Mouse (Mus musculus): Measurements from ENCODE around the gene Ndufaf8. TPM values are rescaled to one million over a fixed set of nuclear protein-coding genes. Genes with fewer than 3 reads are reported as not detected.

The Ndufaf8 gene
- polyA plus RNA-seq, 1 experiment from 2014 or later, result 102 TPM

DNA sequence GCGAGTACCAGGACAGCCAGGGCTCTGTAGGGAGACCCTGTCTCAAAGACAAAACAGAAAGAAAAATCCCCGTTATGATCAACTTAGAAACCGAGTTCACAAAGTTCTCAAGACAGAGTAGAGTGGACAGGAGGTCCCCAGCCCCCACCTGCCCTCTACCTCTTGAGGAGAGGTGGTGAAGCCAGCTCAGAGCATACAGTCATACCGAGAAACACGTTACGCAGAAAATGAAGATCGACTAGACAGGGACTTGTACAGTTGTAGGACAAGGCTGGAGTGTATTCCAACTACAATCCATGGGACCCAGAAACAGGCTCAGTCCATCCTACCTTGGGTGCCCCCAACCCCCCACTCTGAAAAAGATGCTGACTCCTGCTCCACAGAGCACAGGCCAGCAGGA is 20.4 kb downstream of the Ndufaf8 start:
- Histone ChIP-seq H3K36me3 (ENCODE audit: control insufficient read depth, insufficient read depth, low read length) (peaks cover 10% of the 10 kb centered on the region), H3K27me3 (replicated peaks; ENCODE audit: control insufficient read depth, insufficient read depth, low read length) (no peaks in the 10 kb centered on the region), H3K9me3 (ENCODE audit: control insufficient read depth, low read length) (no peaks in the 10 kb centered on the region), H3K4me3 (ENCODE audit: low read depth, low read length) (no peak overlapping the region), H3K4me2 (no peak overlapping the region), H3K9ac (ENCODE audit: low read depth, low read length) (no peak overlapping the region), H3K27ac (ENCODE audit: low read depth, low read length) (no peak overlapping the region), H3K4me1 (replicated peaks; ENCODE audit: control insufficient read depth, insufficient read depth, low read length) (no peaks in the 10 kb centered on the region)
- no peak for ATAC-seq (replicated peaks; ENCODE audit: low FRiP score)
- DNase-seq (ENCODE audit: low spot score), result no peak
- WGBS, result 95% methylated on average over 7 of the region's 7 CpGs

DNA sequence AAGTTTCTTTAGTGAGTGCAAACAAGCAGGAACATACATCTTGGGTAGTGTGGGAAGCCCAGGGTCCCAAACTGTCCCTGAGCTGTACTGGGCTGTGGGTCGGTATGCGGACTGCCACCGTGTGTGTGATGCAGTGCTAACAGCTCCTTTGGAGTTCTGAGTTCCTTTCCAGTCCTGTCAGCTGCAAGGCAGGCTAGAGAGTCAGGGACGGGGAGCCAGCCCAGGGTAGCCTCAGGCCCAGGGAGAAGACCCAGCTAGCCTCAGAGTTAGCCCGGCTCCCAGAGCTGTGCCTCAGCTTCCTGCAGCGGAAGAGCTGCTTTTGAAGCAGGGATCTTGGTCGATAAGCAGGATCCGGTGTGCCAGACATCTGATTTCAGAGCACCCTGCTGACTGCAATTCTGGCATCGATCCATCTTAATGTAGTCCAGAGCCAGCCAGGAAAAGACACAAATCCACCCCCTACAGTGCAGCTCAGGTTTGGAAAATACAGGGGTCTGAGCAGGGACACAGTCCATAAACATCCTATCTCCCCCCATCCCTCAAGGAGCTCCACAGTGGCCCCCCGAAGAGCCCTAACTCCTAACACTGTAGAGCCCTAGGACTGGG is 21.3 kb downstream of the Ndufaf8 start:
- Histone ChIP-seq H3K36me3 (ENCODE audit: control insufficient read depth, insufficient read depth, low read length) (peaks cover 7% of the 10 kb centered on the region), H3K9me3 (ENCODE audit: control insufficient read depth, low read length) (no peaks in the 10 kb centered on the region), H3K27ac (ENCODE audit: low read depth, low read length) (no peak overlapping the region), H3K4me3 (ENCODE audit: low read depth, low read length) (no peak overlapping the region), H3K4me2 (no peak overlapping the region), H3K9ac (ENCODE audit: low read depth, low read length) (no peak overlapping the region), H3K27me3 (replicated peaks; ENCODE audit: control insufficient read depth, insufficient read depth, low read length) (no peaks in the 10 kb centered on the region), H3K4me1 (replicated peaks; ENCODE audit: control insufficient read depth, insufficient read depth, low read length) (no peaks in the 10 kb centered on the region)
- DNase-seq (ENCODE audit: low spot score) (no peak), ATAC-seq (replicated peaks; ENCODE audit: low FRiP score) (no peak)
- WGBS, result 86% methylated on average over 10 of the region's 10 CpGs

DNA sequence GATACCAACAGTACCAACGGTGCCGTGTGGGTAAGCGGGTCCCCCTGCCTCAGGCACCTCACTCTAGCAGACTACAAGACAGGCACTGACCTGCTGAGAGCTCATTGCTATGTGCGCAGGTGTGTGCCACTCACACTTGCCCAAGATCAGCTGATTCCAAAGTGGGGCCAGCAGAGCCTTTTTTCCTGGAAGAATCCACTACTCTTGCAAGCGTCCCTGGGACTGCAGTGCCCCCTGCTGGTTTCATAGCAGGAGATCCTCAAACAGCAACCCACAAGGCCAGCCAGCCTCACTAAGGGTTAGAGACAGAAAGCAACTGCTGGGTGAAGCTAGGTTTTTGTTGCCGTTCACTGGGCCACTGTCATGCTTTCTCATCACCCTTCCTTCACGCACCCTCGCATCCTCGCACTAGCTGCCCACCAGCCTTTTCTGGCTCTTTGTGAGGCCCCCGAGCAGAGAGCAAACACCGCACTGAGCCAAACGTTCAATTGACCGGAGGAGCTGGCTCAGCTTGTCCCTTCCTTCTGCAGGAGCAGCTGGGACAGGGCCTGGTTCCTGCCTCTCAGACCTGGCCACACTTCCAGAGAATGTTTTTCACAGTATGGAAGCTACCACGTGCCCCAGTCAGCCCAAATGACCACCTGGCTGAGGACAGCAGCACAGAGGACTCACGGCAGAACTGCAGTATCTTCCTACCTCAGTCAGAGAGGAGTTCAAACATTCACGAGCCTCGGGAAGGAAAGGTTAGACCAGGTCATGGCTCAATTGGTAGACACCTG is 22.1 kb downstream of the Ndufaf8 start:
- 86% methylated on average over 17 of the region's 17 CpGs for WGBS
- no peak for ATAC-seq (replicated peaks; ENCODE audit: low FRiP score)
- no peak overlapping the region for H3K4me2 ChIP-seq
- no peaks in the 10 kb centered on the region for H3K4me1 ChIP-seq (replicated peaks; ENCODE audit: control insufficient read depth, insufficient read depth, low read length)
- no peak overlapping the region for H3K9ac ChIP-seq (ENCODE audit: low read depth, low read length)
- no peak overlapping the region for H3K27ac ChIP-seq (ENCODE audit: low read depth, low read length)
- peaks cover 5% of the 10 kb centered on the region for H3K36me3 ChIP-seq (ENCODE audit: control insufficient read depth, insufficient read depth, low read length)
- H3K27me3 ChIP-seq (replicated peaks; ENCODE audit: control insufficient read depth, insufficient read depth, low read length), result no peaks in the 10 kb centered on the region
- no peaks in the 10 kb centered on the region for H3K9me3 ChIP-seq (ENCODE audit: control insufficient read depth, low read length)
- no peak overlapping the region for H3K4me3 ChIP-seq (ENCODE audit: low read depth, low read length)
- DNase-seq (ENCODE audit: low spot score), result no peak

DNA sequence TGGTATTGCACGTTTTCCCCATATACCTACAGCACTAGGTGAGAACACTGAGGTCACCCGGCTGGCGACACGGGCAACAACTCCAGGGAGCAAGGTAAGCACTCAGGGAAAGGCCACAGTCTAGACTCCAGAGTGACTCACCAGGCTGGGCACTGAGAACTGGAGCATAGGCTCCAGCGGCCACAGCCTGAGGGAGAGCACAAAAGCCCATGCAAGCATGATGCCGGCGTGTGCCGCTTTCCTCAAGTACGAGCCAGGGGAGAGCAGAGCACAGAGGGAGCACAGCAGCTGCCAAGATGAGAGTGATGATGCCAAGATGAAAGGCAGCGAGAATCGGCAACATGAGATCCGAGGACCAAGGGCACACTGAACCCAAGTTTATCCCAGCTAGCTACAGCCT is 23.4 kb downstream of the Ndufaf8 start:
- Histone ChIP-seq H3K4me1 (replicated peaks; ENCODE audit: control insufficient read depth, insufficient read depth, low read length) (no peaks in the 10 kb centered on the region), H3K4me2 (no peak overlapping the region), H3K9ac (ENCODE audit: low read depth, low read length) (no peak overlapping the region), H3K27ac (ENCODE audit: low read depth, low read length) (no peak overlapping the region), H3K9me3 (ENCODE audit: control insufficient read depth, low read length) (no peaks in the 10 kb centered on the region), H3K4me3 (ENCODE audit: low read depth, low read length) (no peak overlapping the region), H3K27me3 (replicated peaks; ENCODE audit: control insufficient read depth, insufficient read depth, low read length) (no peaks in the 10 kb centered on the region), H3K36me3 (ENCODE audit: control insufficient read depth, insufficient read depth, low read length) (peaks cover 5% of the 10 kb centered on the region)
- DNase-seq (ENCODE audit: low spot score) (no peak), ATAC-seq (replicated peaks; ENCODE audit: low FRiP score) (no peak)
- 88% methylated on average over 12 of the region's 12 CpGs for WGBS

DNA sequence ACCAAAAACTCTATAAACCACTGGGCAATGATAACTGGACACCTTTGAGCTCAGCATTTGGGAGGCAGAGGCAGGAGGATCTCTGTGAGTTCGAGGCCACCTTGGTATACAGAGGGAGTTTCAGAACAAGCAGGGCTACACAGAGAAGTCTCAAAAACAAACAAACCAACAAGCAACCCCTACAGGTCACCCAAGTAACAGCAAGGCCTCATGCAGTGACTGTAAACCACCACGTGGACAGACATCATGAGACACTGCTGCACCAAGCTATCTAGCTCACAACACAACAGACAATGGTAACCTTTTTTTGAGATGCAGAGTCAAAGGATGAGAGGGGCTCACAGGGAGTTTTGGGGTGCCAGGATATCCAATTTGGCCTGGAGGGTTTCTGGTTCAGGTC is 28.1 kb downstream of the Ndufaf8 start:
- no peak overlapping the region for H3K27ac ChIP-seq (ENCODE audit: low read depth, low read length)
- no peak overlapping the region for H3K4me3 ChIP-seq (ENCODE audit: low read depth, low read length)
- H3K9me3 ChIP-seq (ENCODE audit: control insufficient read depth, low read length), result no peaks in the 10 kb centered on the region
- ATAC-seq (replicated peaks; ENCODE audit: low FRiP score) (no peak), DNase-seq (ENCODE audit: low spot score) (no peak)
- H3K9ac ChIP-seq (ENCODE audit: low read depth, low read length), result no peak overlapping the region
- H3K36me3 ChIP-seq (ENCODE audit: control insufficient read depth, insufficient read depth, low read length), result peaks cover 26% of the 10 kb centered on the region
- WGBS, result 84% methylated on average over 2 of the region's 2 CpGs
- H3K4me2 ChIP-seq, result no peak overlapping the region
- H3K4me1 ChIP-seq (replicated peaks; ENCODE audit: control insufficient read depth, insufficient read depth, low read length), result no peaks in the 10 kb centered on the region
- no peaks in the 10 kb centered on the region for H3K27me3 ChIP-seq (replicated peaks; ENCODE audit: control insufficient read depth, insufficient read depth, low read length)

DNA sequence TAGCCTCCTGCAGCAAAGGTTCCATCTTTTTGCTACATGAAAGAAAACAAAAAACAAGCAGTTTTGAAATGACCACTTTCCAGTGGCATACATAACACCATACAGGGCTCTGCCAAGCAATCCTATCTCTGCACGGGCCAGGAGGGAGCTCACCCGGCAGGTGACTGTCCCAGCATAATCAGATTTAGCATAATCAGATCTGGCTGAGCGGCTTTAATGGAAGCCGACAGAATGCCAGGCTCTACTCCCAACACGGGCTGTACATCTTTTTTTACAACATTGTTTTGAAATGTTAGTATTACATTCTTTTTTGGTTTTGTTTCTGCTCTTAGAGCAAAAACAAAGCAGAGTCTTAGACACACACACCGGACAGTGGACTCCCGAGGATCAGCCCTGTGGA is 30.6 kb downstream of the Ndufaf8 start:
- ATAC-seq (replicated peaks; ENCODE audit: low FRiP score), result no peak
- no peak overlapping the region for H3K4me2 ChIP-seq
- no peak overlapping the region for H3K27ac ChIP-seq (ENCODE audit: low read depth, low read length)
- no peaks in the 10 kb centered on the region for H3K4me1 ChIP-seq (replicated peaks; ENCODE audit: control insufficient read depth, insufficient read depth, low read length)
- no peaks in the 10 kb centered on the region for H3K9me3 ChIP-seq (ENCODE audit: control insufficient read depth, low read length)
- no peaks in the 10 kb centered on the region for H3K27me3 ChIP-seq (replicated peaks; ENCODE audit: control insufficient read depth, insufficient read depth, low read length)
- no peak overlapping the region for H3K9ac ChIP-seq (ENCODE audit: low read depth, low read length)
- H3K36me3 ChIP-seq (ENCODE audit: control insufficient read depth, insufficient read depth, low read length), result peaks cover 41% of the 10 kb centered on the region
- no peak for DNase-seq (ENCODE audit: low spot score)
- no peak overlapping the region for H3K4me3 ChIP-seq (ENCODE audit: low read depth, low read length)
- WGBS, result 88% methylated on average over 7 of the region's 7 CpGs

DNA sequence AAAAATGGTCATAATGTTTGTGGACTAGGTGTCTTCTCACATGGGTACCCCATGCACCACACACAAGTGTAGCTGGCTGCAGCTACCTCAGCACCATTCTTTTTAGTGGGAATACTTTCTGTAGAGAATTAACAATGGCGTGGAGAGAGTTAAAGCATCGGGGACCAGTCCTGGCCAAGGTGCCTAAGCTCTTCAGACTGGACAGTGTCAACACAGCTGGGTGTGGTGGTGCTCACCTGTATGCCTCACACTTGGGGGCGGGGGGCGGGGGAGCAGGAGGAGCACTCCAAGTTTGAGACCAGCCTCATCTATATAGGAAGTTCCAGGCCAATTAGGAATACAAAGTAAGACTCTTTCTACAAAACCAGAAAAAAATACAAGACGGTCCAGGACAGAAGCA is 35.4 kb downstream of the Ndufaf8 start:
- peaks cover 44% of the 10 kb centered on the region for H3K4me1 ChIP-seq (replicated peaks; ENCODE audit: control insufficient read depth, insufficient read depth, low read length)
- no peak overlapping the region for H3K27ac ChIP-seq (ENCODE audit: low read depth, low read length)
- no peaks in the 10 kb centered on the region for H3K9me3 ChIP-seq (ENCODE audit: control insufficient read depth, low read length)
- H3K4me3 ChIP-seq (ENCODE audit: low read depth, low read length), result no peak overlapping the region
- ATAC-seq (replicated peaks; ENCODE audit: low FRiP score) (no peak), DNase-seq (ENCODE audit: low spot score) (no peak)
- H3K4me2 ChIP-seq, result no peak overlapping the region
- peaks cover 42% of the 10 kb centered on the region for H3K36me3 ChIP-seq (ENCODE audit: control insufficient read depth, insufficient read depth, low read length)
- 90% methylated on average over 5 of the region's 5 CpGs for WGBS
- no peak overlapping the region for H3K9ac ChIP-seq (ENCODE audit: low read depth, low read length)
- no peaks in the 10 kb centered on the region for H3K27me3 ChIP-seq (replicated peaks; ENCODE audit: control insufficient read depth, insufficient read depth, low read length)

DNA sequence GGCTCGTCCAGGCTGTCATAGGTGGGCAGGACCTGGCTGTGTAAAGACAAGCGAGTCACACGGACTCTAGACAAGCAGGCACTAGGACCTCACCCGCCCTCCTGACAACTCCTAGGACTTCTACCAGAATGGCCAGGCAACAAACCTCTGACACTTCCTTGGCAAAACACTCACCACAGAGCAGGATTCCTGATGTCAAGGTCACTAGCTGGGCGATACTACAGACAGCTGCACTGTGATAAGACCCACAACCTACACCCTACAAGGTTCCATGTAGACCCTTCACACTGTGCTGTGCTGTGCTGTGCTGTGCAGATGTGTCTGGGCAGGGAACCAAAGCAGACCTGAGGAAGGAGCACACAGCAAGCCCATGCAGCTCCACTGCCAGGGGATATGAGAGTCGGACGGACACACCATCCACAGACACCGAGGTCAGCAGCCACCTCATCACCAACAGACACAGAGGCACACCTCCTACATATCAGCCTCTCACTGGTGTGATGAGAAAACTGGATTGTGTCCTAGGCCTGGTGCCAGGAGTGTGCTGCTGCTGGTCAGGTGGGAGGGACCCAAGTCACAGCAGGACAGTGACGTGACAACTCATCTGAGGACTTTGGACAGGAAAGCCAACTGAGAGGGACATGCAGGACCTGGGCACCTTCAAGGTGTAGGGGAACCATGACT is 36.3 kb downstream of the Ndufaf8 start:
- peaks cover 52% of the 10 kb centered on the region for H3K4me1 ChIP-seq (replicated peaks; ENCODE audit: control insufficient read depth, insufficient read depth, low read length)

More for the DNA sequence above, 36.3 kb downstream of the Ndufaf8 start:
- DNase-seq (ENCODE audit: low spot score), result no peak
- no peak overlapping the region for H3K27ac ChIP-seq (ENCODE audit: low read depth, low read length)
- H3K36me3 ChIP-seq (ENCODE audit: control insufficient read depth, insufficient read depth, low read length), result peaks cover 40% of the 10 kb centered on the region
- no peak overlapping the region for H3K9ac ChIP-seq (ENCODE audit: low read depth, low read length)
- 79% methylated on average over 9 of the region's 9 CpGs for WGBS
- no peak overlapping the region for H3K4me3 ChIP-seq (ENCODE audit: low read depth, low read length)
- H3K9me3 ChIP-seq (ENCODE audit: control insufficient read depth, low read length), result no peaks in the 10 kb centered on the region
- no peak overlapping the region for H3K4me2 ChIP-seq
- no peak for ATAC-seq (replicated peaks; ENCODE audit: low FRiP score)
- H3K27me3 ChIP-seq (replicated peaks; ENCODE audit: control insufficient read depth, insufficient read depth, low read length), result no peaks in the 10 kb centered on the region
